Mouse (Mus musculus): Measurements from ENCODE around the gene Plekhm3. TPM values are rescaled to one million over a fixed set of nuclear protein-coding genes. Genes with fewer than 3 reads are reported as not detected.

Gene Plekhm3
- polyA plus RNA-seq, 1 experiment from 2014 or later, result 10.9 TPM

- H3K36me3 ChIP-seq, result no peaks in the 10 kb centered on the region
- WGBS, result 72% methylated on average over 1 of the region's 1 CpGs
- no peaks in the 10 kb centered on the region for H3K27me3 ChIP-seq
- H3K4me2 ChIP-seq (replicated peaks), result no peak overlapping the region
- no peaks in the 10 kb centered on the region for H3K4me1 ChIP-seq
- H3K4me3 ChIP-seq, result no peak overlapping the region
- no peak overlapping the region for H3K9ac ChIP-seq (replicated peaks)
- H3K9me3 ChIP-seq, result no peaks in the 10 kb centered on the region
- ATAC-seq (replicated peaks), result no peak
- no peak overlapping the region for H3K27ac ChIP-seq (replicated peaks)
These were observed 90.5 kb downstream of the Plekhm3 start for GRCm38 (mm10) chr1:64866140-64866539.

GRCm38 (mm10) chr1:64860235-64860920 is 96.2 kb downstream of the Plekhm3 start:
- Histone ChIP-seq H3K4me2 (replicated peaks) (no peak overlapping the region), H3K4me3 (no peak overlapping the region), H3K4me1 (no peaks in the 10 kb centered on the region), H3K9me3 (no peaks in the 10 kb centered on the region), H3K27ac (replicated peaks) (no peak overlapping the region), H3K27me3 (no peaks in the 10 kb centered on the region), H3K36me3 (no peaks in the 10 kb centered on the region), H3K9ac (replicated peaks) (no peak overlapping the region)
- 83% methylated on average over 11 of the region's 11 CpGs for WGBS
- ATAC-seq (replicated peaks), result no peak

GRCm38 (mm10) chr1:64859826-64860225 is 96.8 kb downstream of the Plekhm3 start:
- Histone ChIP-seq H3K4me3 (no peak overlapping the region), H3K27ac (replicated peaks) (no peak overlapping the region), H3K9ac (replicated peaks) (no peak overlapping the region), H3K9me3 (no peaks in the 10 kb centered on the region), H3K4me1 (no peaks in the 10 kb centered on the region), H3K36me3 (no peaks in the 10 kb centered on the region), H3K27me3 (no peaks in the 10 kb centered on the region), H3K4me2 (replicated peaks) (no peak overlapping the region)
- 83% methylated on average over 5 of the region's 5 CpGs for WGBS
- ATAC-seq (replicated peaks), result no peak

- no peak overlapping the region for H3K4me2 ChIP-seq (replicated peaks)
- no peak overlapping the region for H3K9ac ChIP-seq (replicated peaks)
- H3K9me3 ChIP-seq, result no peaks in the 10 kb centered on the region
- H3K27ac ChIP-seq (replicated peaks), result no peak overlapping the region
- no peaks in the 10 kb centered on the region for H3K27me3 ChIP-seq
- no peaks in the 10 kb centered on the region for H3K36me3 ChIP-seq
- no peak for ATAC-seq (replicated peaks)
- H3K4me1 ChIP-seq, result peaks cover 29% of the 10 kb centered on the region
- 27% methylated on average over 5 of the region's 5 CpGs for WGBS
- H3K4me3 ChIP-seq, result no peak overlapping the region
These were observed 101.8 kb downstream of the Plekhm3 start for GRCm38 (mm10) chr1:64854835-64855234.

GRCm38 (mm10) chr1:64853738-64854730 is 102.6 kb downstream of the Plekhm3 start:
- no peaks in the 10 kb centered on the region for H3K36me3 ChIP-seq
- no peaks in the 10 kb centered on the region for H3K9me3 ChIP-seq
- 12% methylated on average over 5 of the region's 5 CpGs for WGBS
- H3K4me3 ChIP-seq, result no peak overlapping the region
- H3K4me1 ChIP-seq, result peaks cover 33% of the 10 kb centered on the region
- ATAC-seq (replicated peaks), result peak; percentile 91
- no peak overlapping the region for H3K4me2 ChIP-seq (replicated peaks)
- H3K9ac ChIP-seq (replicated peaks), result no peak overlapping the region
- no peaks in the 10 kb centered on the region for H3K27me3 ChIP-seq
- H3K27ac ChIP-seq (replicated peaks), result peak overlapping the region; percentile 49

GRCm38 (mm10) chr1:64853244-64853643 is 103.4 kb downstream of the Plekhm3 start:
- no peak overlapping the region for H3K4me2 ChIP-seq (replicated peaks)
- H3K9ac ChIP-seq (replicated peaks), result no peak overlapping the region
- peak overlapping the region; percentile 49 for H3K27ac ChIP-seq (replicated peaks)
- no peaks in the 10 kb centered on the region for H3K27me3 ChIP-seq
- no peaks in the 10 kb centered on the region for H3K36me3 ChIP-seq
- WGBS, result 38% methylated on average over 2 of the region's 2 CpGs
- no peaks in the 10 kb centered on the region for H3K9me3 ChIP-seq
- peaks cover 34% of the 10 kb centered on the region for H3K4me1 ChIP-seq
- ATAC-seq (replicated peaks), result peak; percentile 49; the same call in 1 of the 2 replicates
- H3K4me3 ChIP-seq, result no peak overlapping the region

- H3K4me1 ChIP-seq, result peaks cover 34% of the 10 kb centered on the region
- H3K36me3 ChIP-seq, result no peaks in the 10 kb centered on the region
- no peak for ATAC-seq (replicated peaks)
- H3K9ac ChIP-seq (replicated peaks), result no peak overlapping the region
- no peaks in the 10 kb centered on the region for H3K27me3 ChIP-seq
- no peak overlapping the region for H3K4me2 ChIP-seq (replicated peaks)
- no peaks in the 10 kb centered on the region for H3K9me3 ChIP-seq
- no peak overlapping the region for H3K4me3 ChIP-seq
- WGBS, result 61% methylated on average over 2 of the region's 2 CpGs
- H3K27ac ChIP-seq (replicated peaks), result no peak overlapping the region
These were observed 104.4 kb downstream of the Plekhm3 start for GRCm38 (mm10) chr1:64852272-64852671.

- H3K27me3 ChIP-seq, result no peaks in the 10 kb centered on the region
- no peaks in the 10 kb centered on the region for H3K36me3 ChIP-seq
- no peak overlapping the region for H3K4me2 ChIP-seq (replicated peaks)
- H3K4me1 ChIP-seq, result peaks cover 34% of the 10 kb centered on the region
- H3K27ac ChIP-seq (replicated peaks), result no peak overlapping the region
- WGBS, result 69% methylated on average over 2 of the region's 2 CpGs
- H3K9ac ChIP-seq (replicated peaks), result no peak overlapping the region
- no peak for ATAC-seq (replicated peaks)
- H3K4me3 ChIP-seq, result no peak overlapping the region
- no peaks in the 10 kb centered on the region for H3K9me3 ChIP-seq
These were observed 106.3 kb downstream of the Plekhm3 start for GRCm38 (mm10) chr1:64850345-64850744.

- Histone ChIP-seq H3K9ac (replicated peaks) (no peak overlapping the region), H3K4me2 (replicated peaks) (no peak overlapping the region), H3K4me1 (peaks cover 26% of the 10 kb centered on the region), H3K4me3 (no peak overlapping the region), H3K36me3 (no peaks in the 10 kb centered on the region), H3K27ac (replicated peaks) (no peak overlapping the region), H3K27me3 (no peaks in the 10 kb centered on the region), H3K9me3 (no peaks in the 10 kb centered on the region)
- ATAC-seq (replicated peaks), result no peak
- 11% methylated on average over 1 of the region's 1 CpGs for WGBS
These were observed 107.6 kb downstream of the Plekhm3 start for GRCm38 (mm10) chr1:64848996-64849395.

- Histone ChIP-seq H3K9me3 (no peaks in the 10 kb centered on the region), H3K27ac (replicated peaks) (no peak overlapping the region), H3K4me3 (no peak overlapping the region), H3K9ac (replicated peaks) (no peak overlapping the region), H3K36me3 (no peaks in the 10 kb centered on the region), H3K27me3 (no peaks in the 10 kb centered on the region), H3K4me1 (peaks cover 17% of the 10 kb centered on the region; the same call in 1 of the 2 replicates), H3K4me2 (replicated peaks) (no peak overlapping the region)
- no peak for ATAC-seq (replicated peaks)
- WGBS, result 47% methylated on average over 7 of the region's 7 CpGs
These were observed 108.5 kb downstream of the Plekhm3 start for GRCm38 (mm10) chr1:64848081-64848480.

- H3K27me3 ChIP-seq, result no peaks in the 10 kb centered on the region
- no peak for ATAC-seq (replicated peaks)
- H3K4me3 ChIP-seq, result no peak overlapping the region
- H3K9ac ChIP-seq (replicated peaks), result no peak overlapping the region
- H3K27ac ChIP-seq (replicated peaks), result no peak overlapping the region
- H3K36me3 ChIP-seq, result no peaks in the 10 kb centered on the region
- H3K4me2 ChIP-seq (replicated peaks), result no peak overlapping the region
- H3K4me1 ChIP-seq, result peaks cover 12% of the 10 kb centered on the region; the same call in 1 of the 2 replicates
- H3K9me3 ChIP-seq, result no peaks in the 10 kb centered on the region
These were observed 109.1 kb downstream of the Plekhm3 start for GRCm38 (mm10) chr1:64847565-64847964.

GRCm38 (mm10) chr1:64844978-64845377 is 111.6 kb downstream of the Plekhm3 start:
- no peak overlapping the region for H3K27ac ChIP-seq (replicated peaks)
- H3K4me2 ChIP-seq (replicated peaks), result no peak overlapping the region
- no peak for ATAC-seq (replicated peaks)
- peaks cover 5% of the 10 kb centered on the region; the same call in 1 of the 2 replicates for H3K4me1 ChIP-seq
- no peaks in the 10 kb centered on the region for H3K27me3 ChIP-seq
- no peaks in the 10 kb centered on the region for H3K36me3 ChIP-seq
- no peaks in the 10 kb centered on the region for H3K9me3 ChIP-seq
- whole genome bisulfite sequencing, result 75% methylated on average over 3 of the region's 3 CpGs
- H3K4me3 ChIP-seq, result no peak overlapping the region
- H3K9ac ChIP-seq (replicated peaks), result no peak overlapping the region

Data from forebrain, embryonic 15.5 days (tissue).